Mouse (Mus musculus): ENCODE results near the gene Tdpoz3. TPM values are rescaled to one million over a fixed set of nuclear protein-coding genes. Genes with fewer than 3 reads are reported as not detected.
"Not testable (repeated sequence)": the region's sequence is repeated elsewhere in the genome, so short reads cannot be mapped to it uniquely, and the experiment has no call there.

Gene Tdpoz3
- polyA plus RNA-seq (2015; fragmentation: Nextera tagmentation; extraction: Ambion mirVana): not detected in 2 replicates

- 72% methylated on average over 1 of the region's 1 CpGs for WGBS
- H3K9ac ChIP-seq; ATAC-seq; H3K27me3 ChIP-seq (replicated peaks); H3K4me2 ChIP-seq (replicated peaks); H3K4me1 ChIP-seq (replicated peaks); H3K9me3 ChIP-seq; H3K36me3 ChIP-seq; H3K27ac ChIP-seq; H3K4me3 ChIP-seq (replicated peaks): not testable (repeated sequence)
Observed at GRCm38 (mm10) chr3:93825720-93826119, at the start of gene Tdpoz3. Gene Tdpoz3 (plus strand): TSS chr3:93826020.

GRCm38 (mm10) chr3:93796098-93796497 lies 29.7 kb upstream of the Tdpoz3 start, which contains the start of gene Tdpoz4:
Gene Tdpoz4 (plus strand): TSS chr3:93796398.
- not testable (repeated sequence) for H3K4me1 ChIP-seq (replicated peaks); H3K9me3 ChIP-seq; H3K27ac ChIP-seq; H3K4me3 ChIP-seq (replicated peaks); H3K4me2 ChIP-seq (replicated peaks); H3K36me3 ChIP-seq; ATAC-seq; H3K9ac ChIP-seq; H3K27me3 ChIP-seq (replicated peaks)

- not testable (repeated sequence) for H3K9me3 ChIP-seq; H3K4me2 ChIP-seq (replicated peaks); H3K9ac ChIP-seq; ATAC-seq; H3K4me3 ChIP-seq (replicated peaks); H3K4me1 ChIP-seq (replicated peaks); H3K27ac ChIP-seq; H3K27me3 ChIP-seq (replicated peaks); H3K36me3 ChIP-seq
Observed at GRCm38 (mm10) chr3:93813341-93813740, 12.5 kb upstream of the Tdpoz3 start.

- not testable (repeated sequence) for H3K4me2 ChIP-seq (replicated peaks); ATAC-seq; H3K4me1 ChIP-seq (replicated peaks); H3K27ac ChIP-seq; H3K4me3 ChIP-seq (replicated peaks); H3K9me3 ChIP-seq; H3K9ac ChIP-seq; H3K36me3 ChIP-seq; H3K27me3 ChIP-seq (replicated peaks)
- 77% methylated on average over 8 of the region's 8 CpGs for WGBS
Observed at GRCm38 (mm10) chr3:93858957-93859356, 33.1 kb downstream of the Tdpoz3 start.

GRCm38 (mm10) chr3:93870635-93871034 lies 44.8 kb downstream of the Tdpoz3 start:
- not testable (repeated sequence) for H3K9ac ChIP-seq; H3K9me3 ChIP-seq; H3K27me3 ChIP-seq (replicated peaks); H3K27ac ChIP-seq; H3K4me3 ChIP-seq (replicated peaks); ATAC-seq; H3K36me3 ChIP-seq; H3K4me2 ChIP-seq (replicated peaks); H3K4me1 ChIP-seq (replicated peaks)
- WGBS: 79% methylated on average over 8 of the region's 8 CpGs

Other genes with a start within 250 kb of the Tdpoz3 start
- gene Tdpoz2, start 173.3 kb upstream of the Tdpoz3 start, polyA plus RNA-seq (2015; fragmentation: Nextera tagmentation; extraction: Ambion mirVana): not detected in 2 replicates
- gene Tdpoz1, start 149.7 kb upstream of the Tdpoz3 start, polyA plus RNA-seq (2015; fragmentation: Nextera tagmentation; extraction: Ambion mirVana): not detected in 2 replicates
- gene Gm37596, start 132.9 kb upstream of the Tdpoz3 start, polyA plus RNA-seq (2015; fragmentation: Nextera tagmentation; extraction: Ambion mirVana): not detected in 2 replicates
- not detected in 2 replicates for gene Gm5773, start 53.0 kb upstream of the Tdpoz3 start, polyA plus RNA-seq (2015; fragmentation: Nextera tagmentation; extraction: Ambion mirVana)
- not detected in 2 replicates for gene Tdpoz4, start 29.6 kb upstream of the Tdpoz3 start, polyA plus RNA-seq (2015; fragmentation: Nextera tagmentation; extraction: Ambion mirVana)
- 0.20 and 0.37 TPM in 2 replicates for gene Gm9117, start 117.5 kb downstream of the Tdpoz3 start, polyA plus RNA-seq (2015; fragmentation: Nextera tagmentation; extraction: Ambion mirVana)
- gene Tdpoz5, start 135.3 kb downstream of the Tdpoz3 start, polyA plus RNA-seq (2015; fragmentation: Nextera tagmentation; extraction: Ambion mirVana): not detected in 2 replicates
- not detected in 2 replicates for gene Gm9125, start 228.9 kb downstream of the Tdpoz3 start, polyA plus RNA-seq (2015; fragmentation: Nextera tagmentation; extraction: Ambion mirVana)
- gene Gm10697, start 246.6 kb downstream of the Tdpoz3 start, polyA plus RNA-seq (2015; fragmentation: Nextera tagmentation; extraction: Ambion mirVana): not detected in 2 replicates